Mouse (Mus musculus) brain, embryonic 18.5 days (tissue): ENCODE measurements around the gene Efcab14.

Experiments
- DNase-seq: peaks from one replicate; pipeline ENCODE4 v3.0.0-alpha.2; 2012; ENCODE audit warnings: low read depth, low spot score

Efcab14 gene

GRCm38 (mm10) chr4:115777627-115778026, 40.1 kb downstream of the Efcab14 start:
- no peak for DNase-seq

GRCm38 (mm10) chr4:115780269-115780668, 42.7 kb downstream of the Efcab14 start:
- DNase-seq, result no peak

GRCm38 (mm10) chr4:115780918-115781317, 43.4 kb downstream of the Efcab14 start, which contains the start of gene Tex38:
Tex38 (minus strand) TSS chr4:115781018.
- no peak for DNase-seq

DNA sequence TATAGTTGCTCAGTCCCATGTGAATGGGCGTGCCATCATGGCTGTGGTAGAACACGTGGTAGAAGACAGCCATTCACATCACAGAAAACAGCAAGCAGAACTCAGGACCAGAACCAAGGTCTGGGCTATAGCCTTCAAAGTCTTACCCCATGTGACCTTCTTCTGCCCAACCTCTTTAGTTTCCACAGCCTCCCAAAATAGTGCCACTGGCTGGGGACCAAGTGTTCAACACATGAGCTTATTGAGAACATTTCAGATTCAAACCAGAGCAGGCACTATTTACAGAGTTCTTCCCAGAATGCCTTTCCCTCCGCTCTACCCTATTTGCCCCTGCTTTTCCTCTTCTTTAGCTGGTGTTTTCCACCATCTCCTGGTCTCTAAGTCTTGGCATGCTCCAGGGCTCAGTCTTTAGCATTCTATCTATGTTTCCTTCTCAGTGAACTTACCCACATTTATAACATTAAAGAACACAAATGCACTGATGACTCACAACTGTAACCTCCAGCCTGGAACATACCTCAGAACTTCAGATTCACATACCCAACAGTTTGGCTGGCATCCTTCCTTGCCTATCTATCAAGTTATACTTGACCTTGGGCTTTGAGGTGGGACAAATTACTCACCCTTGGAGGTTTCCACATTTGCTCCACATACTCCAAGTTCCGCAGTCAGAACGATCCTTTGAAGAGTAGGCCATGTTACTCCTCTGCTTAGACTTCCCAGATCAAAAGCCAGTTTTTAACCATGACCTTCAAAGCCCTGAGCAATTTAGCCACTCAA, 44.7 kb downstream of the Efcab14 start:
- no peak for DNase-seq

DNA sequence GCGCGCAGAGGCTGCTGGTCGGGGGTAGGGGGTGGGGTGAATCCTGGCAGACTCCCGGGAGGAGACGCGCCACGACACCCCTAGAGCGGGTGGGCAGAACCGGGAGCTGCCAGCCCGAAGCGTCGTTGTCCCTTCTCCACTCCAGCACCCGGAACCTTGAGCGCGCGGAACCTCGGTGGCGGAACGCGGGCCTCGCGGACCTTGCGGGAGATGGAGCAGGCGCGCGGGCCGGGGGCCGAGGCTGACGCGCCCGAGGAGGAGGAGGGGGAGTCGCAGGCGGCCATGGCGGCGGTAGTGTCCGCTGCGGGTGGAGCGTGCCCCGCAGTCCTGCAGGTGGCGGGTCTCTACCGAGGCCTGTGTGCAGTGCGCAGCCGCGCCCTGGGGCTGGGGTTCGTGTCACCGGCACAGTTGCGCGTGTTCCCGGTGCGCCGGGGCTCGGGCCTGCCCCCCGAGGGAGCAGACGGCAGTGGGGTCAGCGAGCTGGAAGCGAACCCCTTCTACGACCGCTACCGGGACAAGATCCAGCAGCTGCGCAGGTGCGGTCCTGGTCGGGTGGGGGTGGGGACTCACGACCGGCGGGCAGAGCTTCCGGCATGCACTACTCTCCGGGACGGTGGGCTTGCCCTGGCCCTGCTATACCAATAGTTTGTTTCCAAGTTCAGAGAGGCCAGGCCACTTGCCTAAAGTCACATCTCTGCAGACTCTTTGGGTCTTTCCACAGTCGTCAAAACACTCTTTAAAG, 47.4 kb downstream of the Efcab14 start, which contains the start of gene Atpaf1:
Gene Atpaf1, plus strand, starts transcription at position 44 of the 742 bp plus-strand sequence.
- peak; percentile 43 for DNase-seq

- no peak for DNase-seq
Measured at GRCm38 (mm10) chr4:115785511-115786034, 48.0 kb downstream of the Efcab14 start.

DNA sequence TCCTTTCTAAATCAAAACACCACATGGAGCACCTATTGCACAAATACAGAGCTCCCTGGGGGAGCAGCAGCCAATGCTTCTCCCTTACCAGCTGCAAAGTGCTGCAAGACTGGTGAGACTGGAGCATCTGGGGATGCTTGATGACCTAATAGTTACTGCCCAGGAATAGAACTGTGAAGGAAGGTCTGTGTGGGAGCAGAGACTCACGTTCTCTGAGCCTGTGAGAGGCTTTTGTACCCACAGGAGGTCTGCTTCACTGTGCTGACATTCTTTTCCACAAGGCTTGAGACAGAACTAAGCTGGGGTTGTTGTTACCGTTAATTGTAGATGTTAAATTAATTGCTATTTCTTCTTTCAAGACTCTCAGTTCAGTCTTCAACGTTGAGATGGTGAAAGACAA, 53.3 kb downstream of the Efcab14 start:
- DNase-seq, result no peak

GRCm38 (mm10) chr4:115795360-115795759, 57.8 kb downstream of the Efcab14 start:
- no peak for DNase-seq

GRCm38 (mm10) chr4:115799981-115800380, 62.4 kb downstream of the Efcab14 start:
- DNase-seq, result no peak

DNA sequence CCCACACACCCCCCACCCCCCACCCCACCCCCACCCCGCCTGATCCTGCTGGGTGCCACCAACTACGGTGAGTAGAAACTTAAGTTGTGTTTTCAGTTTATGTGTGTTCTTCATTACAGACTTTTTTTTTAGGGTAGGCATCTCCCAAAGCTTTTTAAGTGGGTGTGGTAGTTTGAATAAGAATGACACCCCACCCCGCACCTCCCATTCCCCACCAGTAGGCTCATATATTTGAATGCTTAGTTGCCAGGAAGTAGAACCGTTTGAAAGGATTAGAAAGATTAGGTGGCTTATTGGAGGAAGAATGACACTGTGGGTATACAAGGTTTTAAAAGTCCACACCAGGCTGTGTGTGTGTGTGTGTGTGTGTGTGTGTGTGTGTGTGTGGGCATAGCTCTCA, 74.8 kb downstream of the Efcab14 start:
- no peak for DNase-seq

DNA sequence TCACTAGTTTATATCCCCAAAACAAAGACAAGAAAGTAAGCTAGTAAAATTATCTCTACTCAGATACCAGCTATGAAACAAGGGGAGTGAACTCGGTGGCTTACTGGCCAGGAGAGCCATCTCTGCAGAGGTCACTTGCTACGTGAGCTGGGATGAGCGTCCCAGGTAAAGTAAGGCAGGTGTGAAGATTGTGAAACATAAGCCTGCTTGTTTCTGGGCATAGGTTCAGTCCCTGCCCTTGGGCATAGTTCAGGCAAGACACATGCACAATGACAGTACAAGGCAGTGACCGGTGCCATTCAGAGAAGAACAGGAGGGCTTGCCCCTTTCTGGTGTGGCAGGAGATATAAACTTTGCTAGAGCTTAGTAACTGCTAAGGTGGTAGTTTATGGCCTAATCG, 78.1 kb downstream of the Efcab14 start:
- no peak for DNase-seq

- no peak for DNase-seq
Measured at GRCm38 (mm10) chr4:115820199-115820598, 82.7 kb downstream of the Efcab14 start.

DNA sequence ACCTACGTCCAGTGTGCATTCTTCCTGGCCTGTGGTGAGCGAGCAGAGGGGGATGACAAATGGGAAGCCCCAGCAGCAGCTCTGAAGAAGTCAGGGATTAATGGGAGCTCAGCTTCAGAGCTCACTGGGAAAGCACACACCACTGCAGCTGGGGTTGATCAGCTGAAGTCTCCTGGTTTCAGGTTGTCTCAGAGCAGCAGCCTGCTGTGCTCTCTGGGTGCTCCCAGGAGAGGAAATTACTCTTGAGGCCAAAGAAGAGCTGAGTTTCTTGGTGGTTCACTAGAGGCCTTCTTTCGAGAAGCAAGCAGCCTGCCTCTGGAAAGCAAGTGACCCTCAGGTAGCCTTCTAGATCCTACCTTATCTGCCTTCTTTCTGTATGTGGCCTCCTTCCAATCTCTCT, 83.4 kb downstream of the Efcab14 start:
- DNase-seq, result no peak

GRCm38 (mm10) chr4:115821431-115821830, 83.9 kb downstream of the Efcab14 start:
- DNase-seq, result no peak

- no peak for DNase-seq
Measured at GRCm38 (mm10) chr4:115821928-115822327, 84.4 kb downstream of the Efcab14 start.

- no peak for DNase-seq
Measured at GRCm38 (mm10) chr4:115824178-115824577, 86.6 kb downstream of the Efcab14 start.

DNA sequence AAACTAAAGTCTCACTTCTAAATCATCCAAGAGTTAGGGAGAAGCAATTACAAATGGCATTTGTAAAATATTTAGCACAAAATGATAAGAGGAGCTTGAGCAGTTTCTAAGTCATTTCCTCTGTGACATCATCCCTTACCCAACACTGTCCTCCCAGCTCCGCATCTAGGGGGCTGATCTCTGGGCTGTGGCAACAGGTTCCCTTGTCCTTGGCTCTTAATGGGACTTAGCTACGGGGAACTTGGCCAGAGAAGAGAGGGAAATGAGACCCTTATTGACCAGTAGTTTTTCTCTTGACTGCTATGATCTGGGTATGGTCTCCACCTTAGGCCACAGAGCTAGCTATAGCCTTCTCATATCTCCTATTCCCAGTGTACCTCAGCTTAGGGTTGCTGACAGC, 87.7 kb downstream of the Efcab14 start:
- DNase-seq, result no peak
